15 mouse cellular contexts compared by ENCODE assay signal in the genomic region with DNA sequence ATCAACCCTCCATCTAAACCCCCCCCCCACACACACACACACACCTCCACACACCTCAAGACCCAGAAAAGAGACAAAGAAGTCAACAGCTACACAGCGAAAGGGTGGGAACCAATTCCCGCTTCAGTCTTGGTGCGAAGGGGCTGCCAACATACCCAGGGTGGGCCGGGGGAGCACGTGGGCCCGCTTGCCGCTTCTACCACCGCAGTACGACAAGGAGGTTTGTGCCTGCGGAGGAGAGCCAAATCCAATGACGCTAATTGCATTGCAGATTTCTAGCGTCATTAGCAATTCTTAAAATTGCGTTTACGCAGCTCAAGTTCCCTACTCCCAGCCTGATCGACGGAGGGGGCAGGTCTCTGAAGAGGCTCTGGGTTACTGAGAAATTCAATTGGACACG.
"Had no signal": no experiment of that assay in that cellular context is flagged by ENCODE, and none has a peak within 500 bp of the region (broad histone marks: within the 10 kb centered on the region; RNA-seq: fewer than 3 reads in every experiment).

No protein-coding gene starts in this region.

- H3K36me3 ChIP-seq: kidney, embryonic 15.5 days; limb, embryonic 15.5 days; liver, embryonic 12.5 days; neural tube, embryonic 13.5 days had no signal

- ATAC-seq: liver, embryonic 12.5 days; midbrain, embryonic 16.5 days had no signal

- DNase-seq: kidney, postnatal 14 days; layer of hippocampus, postnatal 36 days; lung, embryonic 14.5 days; lung, postnatal 10 days; lung, postnatal 4 days; retina, postnatal 1 day; right cerebral cortex, postnatal 14 days; thymus, postnatal 4 days had no signal

- H3K27ac ChIP-seq: kidney, embryonic 15.5 days; limb, embryonic 15.5 days; liver, embryonic 12.5 days; neural tube, embryonic 13.5 days; stomach, postnatal 0 days had no signal

- H3K9me3 ChIP-seq: kidney, embryonic 15.5 days; limb, embryonic 15.5 days; liver, embryonic 12.5 days; neural tube, embryonic 13.5 days had no signal

- H3K4me2 ChIP-seq: kidney, embryonic 15.5 days; limb, embryonic 15.5 days; liver, embryonic 12.5 days; lung, embryonic 14.5 days; midbrain, embryonic 11.5 days; neural tube, embryonic 13.5 days had no signal

- H3K27me3 ChIP-seq: kidney, embryonic 15.5 days; neural tube, embryonic 13.5 days had no signal

- H3K9ac ChIP-seq: kidney, embryonic 15.5 days; limb, embryonic 15.5 days; liver, embryonic 12.5 days; lung, embryonic 14.5 days; neural tube, embryonic 13.5 days had no signal

- H3K4me3 ChIP-seq: kidney, embryonic 15.5 days; limb, embryonic 15.5 days; liver, embryonic 12.5 days; neural tube, embryonic 13.5 days had no signal
